Mouse (Mus musculus): Measurements from ENCODE around the gene Atp6v0d1.
A peak's percentile ranks its signal among the peaks of the same experiment; 100 is the strongest.

The Atp6v0d1 gene

DNA sequence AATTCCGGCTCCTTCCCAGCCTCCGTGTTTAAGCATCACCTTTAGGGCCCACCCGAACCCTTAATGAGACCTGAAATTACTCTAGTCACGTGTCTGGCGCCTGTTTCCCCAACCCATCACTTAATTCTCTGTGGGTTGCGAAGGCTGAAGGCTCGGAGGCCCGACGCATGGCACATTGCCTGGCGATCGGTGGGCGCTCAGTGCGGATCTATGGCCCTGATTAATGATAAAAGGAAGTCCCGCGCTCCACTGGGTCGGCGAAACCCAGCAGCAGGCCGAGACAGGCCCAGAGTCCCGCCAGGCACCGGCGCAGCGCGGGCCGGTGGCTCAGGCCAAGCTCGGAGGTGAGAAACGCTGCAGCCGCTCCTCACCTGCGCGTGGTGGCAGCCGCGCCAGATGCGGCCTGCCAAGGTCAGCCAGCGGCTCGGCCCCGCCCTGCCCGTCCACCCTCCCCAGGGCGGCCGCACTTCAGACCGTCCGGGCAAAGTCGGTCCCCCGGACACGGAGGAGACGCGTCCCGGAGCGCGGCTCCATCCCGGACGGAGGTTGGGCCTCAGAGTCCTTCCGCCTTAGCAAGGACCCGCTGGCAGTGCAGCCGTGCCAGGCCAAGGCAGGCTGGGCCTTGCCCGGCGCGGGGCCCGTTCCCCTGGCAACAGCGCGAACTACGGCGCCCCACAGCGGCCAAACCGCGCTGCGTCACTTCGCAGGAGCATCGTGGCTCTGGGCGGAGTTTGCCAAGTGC is 69.2 kb downstream of the Atp6v0d1 start, which contains the start of gene Zdhhc1:
Zdhhc1 (minus strand) TSS at position 464 of the 742 bp plus-strand sequence.
- peak; percentile 97 for DNase-seq

DNA sequence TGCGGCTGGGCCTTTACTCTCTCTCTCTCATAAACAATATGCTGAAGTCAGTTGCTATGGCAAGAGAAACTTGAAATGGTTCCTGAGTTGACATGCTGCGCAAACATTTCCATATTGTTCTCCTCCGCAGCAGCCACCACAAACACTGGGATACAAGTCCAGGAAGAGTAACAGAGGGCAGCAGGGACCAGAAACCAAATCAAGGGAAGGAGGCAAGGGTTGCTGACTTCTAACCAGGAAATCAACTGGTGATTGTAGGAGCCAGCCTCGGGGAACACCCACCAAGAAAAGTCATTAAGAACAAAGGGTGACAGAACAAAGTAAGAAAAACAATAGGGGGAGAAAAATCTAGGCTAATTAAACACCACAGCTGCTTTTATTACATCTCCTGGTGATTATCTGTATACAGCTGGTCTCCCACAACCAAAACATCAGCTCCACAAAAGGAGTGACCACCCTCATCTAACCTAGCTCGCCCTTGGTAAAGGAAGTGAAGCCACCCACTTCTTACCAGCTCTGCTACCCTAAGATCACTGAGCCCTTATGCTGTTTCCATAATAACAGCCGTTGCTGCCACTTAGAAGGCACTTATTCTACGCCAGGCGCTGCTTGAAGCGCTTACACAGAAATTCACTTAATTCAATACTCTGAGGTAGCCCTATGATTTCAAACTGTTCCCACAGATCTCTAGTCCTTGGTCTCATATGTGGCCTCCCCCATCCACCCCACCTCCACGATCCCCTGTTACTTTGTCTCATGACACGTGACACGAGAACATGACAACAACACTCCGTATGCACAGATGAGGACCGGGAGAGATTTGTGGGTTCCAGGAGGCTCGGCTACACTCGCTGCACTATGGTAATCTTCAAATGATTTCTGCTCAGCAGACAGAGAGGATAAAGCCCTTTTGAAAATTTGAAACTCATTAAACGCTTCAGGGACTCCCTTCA is 70.2 kb downstream of the Atp6v0d1 start:
- DNase-seq, result no peak

DNA sequence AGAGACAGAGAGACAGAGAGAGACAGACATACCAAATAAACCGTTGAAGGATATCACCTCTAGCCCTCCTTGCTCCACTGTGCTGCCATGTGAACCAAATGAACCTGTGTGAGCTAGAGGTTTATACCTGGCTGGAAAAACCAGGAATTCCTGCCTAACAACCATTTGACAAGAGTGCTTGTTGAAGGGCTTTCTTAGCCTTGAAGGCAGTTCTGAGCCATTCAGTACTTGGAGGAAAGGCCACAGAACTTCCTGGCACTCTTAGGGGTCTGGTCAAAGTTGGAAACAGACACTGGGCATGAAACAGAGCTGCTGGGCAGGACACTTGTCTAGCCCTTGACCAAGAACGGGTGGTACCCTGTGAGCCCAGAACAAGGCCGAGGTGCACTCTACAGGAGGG is 71.3 kb downstream of the Atp6v0d1 start:
- DNase-seq, result no peak

DNA sequence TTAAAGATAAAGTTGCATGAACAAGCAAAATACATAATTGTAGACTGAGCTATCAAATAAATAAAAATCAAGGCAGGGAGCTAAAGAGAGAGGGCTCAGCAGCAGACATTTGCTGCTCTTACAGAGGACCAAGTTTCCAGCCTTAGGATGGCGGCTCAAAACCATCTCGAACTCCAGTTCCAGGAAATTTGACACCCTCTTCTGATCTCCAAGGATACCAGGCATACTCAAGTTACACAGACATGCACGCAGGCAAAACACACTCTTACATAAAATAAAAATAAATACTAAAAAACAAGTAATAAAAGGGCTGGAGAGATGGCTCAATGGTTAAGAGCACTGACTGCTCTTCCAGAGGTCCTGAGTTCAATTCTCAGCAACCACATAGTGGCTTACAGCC is 72.4 kb downstream of the Atp6v0d1 start:
- no peak for DNase-seq

DNA sequence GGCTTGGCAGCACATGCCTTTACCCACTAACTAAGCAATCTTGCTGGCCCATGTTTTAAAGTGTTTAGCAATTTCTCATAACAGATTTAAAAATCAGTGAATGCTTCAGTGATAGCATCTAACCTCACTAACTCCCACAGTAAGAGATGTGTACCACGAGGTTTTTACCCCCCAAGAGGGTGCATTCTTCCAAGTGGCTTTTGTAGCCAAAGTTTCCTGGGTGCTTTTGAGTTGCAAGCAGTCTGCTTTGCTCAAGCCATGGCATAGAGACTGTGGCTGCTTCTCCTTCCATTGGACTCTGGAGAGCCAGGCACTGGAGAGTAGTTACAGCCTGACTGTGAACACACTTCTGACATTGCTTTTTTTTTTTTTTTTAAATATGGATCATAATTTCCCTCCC is 76.6 kb downstream of the Atp6v0d1 start:
- no peak for DNase-seq

DNA sequence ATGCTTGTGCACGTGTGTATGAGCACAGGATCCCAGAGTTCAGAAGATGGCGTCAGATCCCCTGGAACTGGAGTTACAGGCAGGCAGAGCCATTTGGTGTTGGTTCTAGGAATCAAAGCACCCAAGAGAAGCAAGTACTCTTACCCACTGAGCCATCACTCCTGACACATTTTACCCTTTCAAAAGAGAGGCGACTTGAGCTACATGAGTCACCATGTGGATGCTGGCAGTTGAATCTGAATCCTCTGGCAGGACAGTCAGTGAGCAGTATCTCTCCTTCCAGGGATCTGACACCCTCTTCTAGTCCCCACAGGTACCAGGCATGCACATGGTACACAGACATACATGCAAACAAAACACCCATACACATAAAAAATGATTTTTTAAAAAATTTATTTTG is 77.8 kb downstream of the Atp6v0d1 start:
- DNase-seq, result no peak

DNA sequence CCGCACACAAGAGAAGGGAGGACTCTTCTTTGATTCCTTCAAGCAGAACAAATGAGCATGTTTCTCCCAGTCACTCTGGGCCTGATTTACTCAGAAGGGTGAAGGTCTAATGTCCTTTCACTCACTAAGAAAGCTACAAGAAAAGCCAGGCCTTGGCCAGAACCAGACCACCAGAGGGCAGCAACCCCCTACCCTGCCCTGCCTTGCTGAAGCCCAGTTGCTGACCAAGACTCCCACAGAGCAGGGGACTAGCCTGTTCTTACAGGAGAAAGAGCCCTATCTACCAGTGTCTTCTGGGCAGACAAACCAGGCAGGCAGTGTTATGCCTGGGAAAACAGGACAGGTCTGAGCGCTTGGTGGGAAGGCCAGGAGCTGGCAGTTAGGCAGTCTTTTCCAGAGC is 81.5 kb downstream of the Atp6v0d1 start:
- peak; percentile 85 for DNase-seq

DNA sequence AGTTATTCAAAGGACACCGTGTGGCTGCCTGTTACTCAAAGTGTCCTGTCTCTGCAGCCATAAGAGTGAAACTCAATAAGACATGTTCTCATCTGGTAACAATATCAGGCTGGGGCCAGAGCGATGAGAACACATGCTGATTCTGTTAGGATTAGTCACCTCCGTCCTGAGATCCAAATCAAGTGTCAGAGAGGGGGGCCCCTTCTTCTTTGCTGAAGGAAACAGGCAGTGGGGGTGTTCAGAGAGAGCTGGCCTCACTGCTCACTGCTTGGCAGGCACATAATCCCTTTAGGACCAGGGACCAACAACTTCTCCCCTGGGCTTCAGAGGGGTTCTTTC is 81.8 kb downstream of the Atp6v0d1 start:
- no peak for DNase-seq

DNA sequence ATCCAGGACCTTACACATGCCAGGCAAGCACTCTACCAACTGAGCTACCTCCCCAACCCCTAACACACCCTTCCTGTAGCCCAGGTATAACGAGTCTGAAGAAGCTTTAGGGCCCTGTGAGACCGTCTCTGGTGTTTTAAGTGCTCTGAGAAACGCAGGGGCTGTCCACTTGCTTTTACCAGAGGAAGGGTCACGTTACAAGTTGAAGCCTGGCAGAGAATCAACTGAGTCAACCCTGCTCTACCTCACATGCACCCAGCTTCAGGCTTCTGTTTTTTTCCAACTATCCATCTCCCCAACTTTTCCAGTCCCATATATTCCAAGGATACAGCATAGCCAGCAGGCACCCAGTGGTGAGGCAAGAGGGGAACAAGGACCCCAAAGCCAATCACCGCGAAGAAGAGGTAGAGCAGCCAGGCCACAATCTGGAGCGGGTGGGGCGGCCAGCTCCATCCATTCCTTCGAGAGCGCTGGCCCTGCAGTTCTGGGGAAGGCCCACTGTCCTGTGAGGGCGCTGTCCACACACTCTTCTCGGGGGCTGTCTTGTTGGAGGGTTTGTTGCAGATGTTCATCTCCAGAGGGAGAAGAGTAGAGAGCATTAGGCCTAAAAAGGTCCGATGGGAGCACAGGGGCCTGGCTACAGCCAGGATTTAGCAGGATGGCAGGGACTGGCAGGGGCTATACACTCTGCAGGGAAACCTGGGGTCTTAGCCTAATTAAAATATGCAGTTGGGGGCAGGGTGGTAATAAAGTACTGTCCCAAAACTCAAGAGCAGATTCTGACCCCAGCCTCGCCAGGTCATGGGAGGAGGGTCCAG is 82.4 kb downstream of the Atp6v0d1 start:
- DNase-seq, result peak; percentile 79 to 82

DNA sequence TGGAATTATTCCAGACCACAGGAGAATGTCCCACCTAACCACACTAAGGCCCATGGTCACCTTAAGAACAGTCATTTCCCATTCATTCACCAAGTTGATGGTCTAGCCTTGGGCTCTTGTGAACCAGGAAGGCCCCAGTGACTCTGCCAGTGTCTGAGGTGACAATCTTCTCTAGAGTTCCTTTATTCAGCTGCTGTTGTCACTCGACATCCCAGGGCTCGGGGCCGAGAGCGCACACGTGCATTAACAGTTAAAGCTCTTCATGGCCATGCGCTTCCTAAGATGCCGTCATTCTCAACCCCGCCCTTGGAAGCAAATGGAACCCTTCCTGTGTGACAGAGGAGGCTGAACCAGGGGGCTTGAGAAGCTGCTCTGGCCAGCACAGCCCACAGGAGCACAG is 83.7 kb downstream of the Atp6v0d1 start:
- DNase-seq, result no peak

DNA sequence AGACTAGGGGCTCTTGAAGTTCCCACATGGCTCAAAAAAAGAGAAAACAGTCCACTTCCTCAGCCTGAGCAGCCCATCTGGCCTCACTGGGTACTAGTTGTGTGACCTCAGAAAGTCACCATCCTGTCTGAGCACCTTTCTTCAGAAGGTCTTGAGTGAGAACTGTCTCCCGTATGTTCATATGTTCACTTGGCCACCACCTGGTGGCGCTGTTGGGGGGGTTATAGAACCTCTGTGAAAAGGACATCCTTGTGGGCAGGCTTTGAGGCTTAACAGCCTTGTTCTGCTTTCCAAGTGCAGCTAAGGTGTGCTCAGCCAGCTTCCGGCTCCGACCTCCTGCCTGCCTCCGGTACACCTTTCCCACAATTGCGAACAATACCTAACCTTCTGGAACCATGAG is 84.4 kb downstream of the Atp6v0d1 start:
- DNase-seq, result peak; percentile 73 to 78

DNA sequence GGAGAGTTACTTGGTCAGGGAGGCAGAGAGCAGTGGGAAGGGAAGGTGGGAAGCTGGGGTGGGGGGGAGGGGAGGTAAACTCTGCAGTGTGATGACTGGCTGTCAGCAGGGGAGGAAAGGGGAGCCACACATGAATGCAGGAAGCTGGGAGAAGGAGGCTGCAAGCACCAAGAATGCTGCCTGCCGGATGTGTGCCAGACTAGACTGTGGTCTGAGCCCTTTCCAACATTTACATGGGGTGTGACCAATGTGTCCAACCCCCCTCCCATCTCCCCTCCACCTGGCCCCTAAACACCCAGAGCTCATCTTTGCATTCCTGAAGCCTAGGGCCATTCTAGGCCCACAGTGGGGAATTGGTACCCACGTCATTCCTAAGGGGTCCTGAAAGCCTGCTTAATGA is 84.8 kb downstream of the Atp6v0d1 start:
- no peak for DNase-seq

DNA sequence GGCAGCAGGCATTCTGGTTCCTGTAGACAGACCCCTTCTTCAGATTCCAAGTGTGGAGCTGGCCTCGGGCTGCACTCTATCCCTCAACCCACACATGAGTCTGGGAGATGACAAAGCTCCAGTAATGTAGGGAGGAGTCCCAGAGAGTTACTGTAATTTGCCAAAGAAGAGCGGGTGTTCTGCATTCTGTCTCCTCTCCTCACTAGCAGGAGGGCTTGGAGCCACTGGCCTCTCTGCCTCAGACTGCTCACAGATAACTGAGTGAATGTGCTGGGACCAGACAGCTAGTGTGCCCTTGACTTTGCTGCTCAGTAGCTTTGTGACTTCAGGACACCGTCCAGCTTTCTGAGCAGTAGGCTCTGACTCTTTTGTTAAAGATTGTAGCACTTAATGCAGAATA is 88.1 kb downstream of the Atp6v0d1 start:
- DNase-seq, result no peak

DNA sequence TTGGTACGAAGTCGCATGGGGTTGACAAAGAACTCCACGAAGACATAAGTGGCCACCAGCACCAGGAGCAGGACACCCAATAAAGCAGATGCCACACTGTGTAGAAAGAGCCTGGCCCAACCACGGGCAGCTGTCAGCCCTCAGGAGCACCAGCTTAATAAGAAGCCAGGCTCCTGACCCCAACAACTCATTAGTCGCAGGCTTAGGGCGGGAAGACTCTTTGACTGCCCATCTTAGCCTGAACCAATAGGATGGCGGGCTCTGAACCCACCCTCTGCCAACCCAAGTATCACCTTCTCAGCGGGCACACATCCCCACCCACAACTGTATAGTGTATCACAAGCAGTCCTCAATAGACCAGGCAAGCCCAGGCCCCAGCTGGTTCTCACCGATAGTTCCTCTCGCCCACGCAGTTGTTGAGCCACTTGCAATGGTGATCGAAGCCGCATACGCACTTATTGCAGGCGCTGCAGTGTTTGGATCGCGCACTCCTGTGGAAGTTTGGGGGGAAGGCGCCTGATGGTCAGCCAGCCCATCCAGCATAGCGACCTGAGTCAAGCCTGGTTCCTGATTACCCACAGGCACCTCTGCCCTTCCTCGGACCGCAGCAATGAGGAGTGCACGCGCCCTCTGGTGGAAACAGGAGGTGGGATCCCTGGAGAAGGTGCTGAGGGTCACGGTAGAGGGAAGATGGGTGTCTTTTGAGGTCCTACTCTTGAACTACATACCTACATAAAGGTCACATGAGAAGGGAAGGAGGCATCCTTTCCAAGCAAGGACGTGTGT is 89.0 kb downstream of the Atp6v0d1 start:
- peak; percentile 89 to 90 for DNase-seq

DNA sequence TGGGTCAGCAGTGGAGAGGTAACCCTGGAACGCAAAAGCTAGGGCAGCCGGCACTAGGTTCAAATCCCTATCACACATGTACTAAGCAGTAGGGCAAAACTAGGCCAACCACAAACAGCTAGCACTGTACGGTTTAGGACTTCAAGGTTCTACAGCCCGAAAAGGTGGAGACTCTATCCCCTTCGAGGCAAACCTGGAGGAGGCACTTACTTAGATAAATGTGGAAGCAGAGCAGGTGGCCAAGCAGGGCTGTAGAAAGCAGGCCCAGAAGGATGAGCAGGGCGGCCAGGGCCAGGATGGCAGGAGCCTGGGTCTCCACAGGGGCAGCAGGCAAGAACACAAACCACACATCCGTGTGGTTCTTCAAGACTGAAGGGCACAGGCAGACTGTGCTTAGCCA is 89.7 kb downstream of the Atp6v0d1 start:
- no peak for DNase-seq

DNA sequence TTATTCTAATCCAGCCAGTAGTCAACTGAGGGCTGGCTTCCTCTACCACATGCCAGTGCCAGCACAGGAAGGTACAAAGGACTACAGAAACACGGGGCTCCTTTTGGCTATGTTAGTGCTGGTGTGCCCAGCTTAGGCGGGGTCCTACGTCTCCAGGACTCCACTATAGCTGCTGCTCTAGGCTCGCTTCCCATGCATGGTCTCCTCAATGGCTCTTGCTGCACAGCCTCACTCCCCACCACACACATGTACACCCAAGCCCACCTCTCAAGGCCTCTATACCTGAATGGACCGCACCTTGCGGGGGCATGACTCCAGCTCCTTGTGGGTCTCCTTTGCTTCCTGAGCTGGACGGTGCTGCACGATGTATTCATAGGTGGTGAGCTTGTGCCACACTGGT is 90.1 kb downstream of the Atp6v0d1 start:
- DNase-seq, result no peak

DNA sequence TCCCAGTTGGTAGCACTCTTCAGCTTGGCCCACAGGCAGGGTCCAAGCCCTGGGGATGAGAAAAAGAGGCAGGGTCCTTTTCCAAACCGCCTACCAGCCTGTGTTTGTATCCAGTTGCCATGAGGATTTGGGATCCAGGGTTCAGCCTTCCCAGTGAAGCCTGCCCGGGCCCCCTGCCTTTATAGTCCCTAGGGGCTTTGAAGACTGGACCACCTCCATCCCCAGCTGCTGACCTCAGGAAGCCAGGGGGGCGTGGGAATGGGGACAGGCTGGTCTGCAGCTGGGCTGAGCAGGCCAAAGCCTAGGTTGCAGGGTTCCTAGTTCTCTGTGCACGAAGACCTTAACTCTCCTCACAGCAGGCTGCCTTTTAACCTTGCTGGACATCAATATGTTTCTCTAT is 90.6 kb downstream of the Atp6v0d1 start:
- DNase-seq, result peak in 1 of 2 experiments; percentile 34

DNA sequence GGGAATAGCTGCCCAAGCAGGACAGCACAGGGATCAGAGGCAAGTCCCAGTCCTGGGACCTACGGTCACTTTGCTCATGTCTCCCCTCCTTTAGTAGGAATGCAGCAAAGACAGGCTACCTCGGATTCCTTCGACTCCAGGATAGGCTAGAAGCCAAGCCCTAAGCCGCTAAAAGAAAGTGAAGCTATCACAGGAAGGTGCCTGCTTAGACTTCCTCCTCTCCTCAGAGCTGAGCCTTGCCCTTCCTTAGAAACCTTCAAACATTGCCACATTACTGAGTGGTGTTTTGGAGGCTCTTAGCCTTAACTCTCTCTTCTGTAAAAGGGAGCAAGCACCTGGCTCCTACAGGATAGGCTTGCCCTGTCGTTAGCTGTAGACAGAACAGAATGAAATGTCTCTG is 91.2 kb downstream of the Atp6v0d1 start:
- DNase-seq, result no peak

Data from cerebellum, postnatal 10 days (tissue).